Mouse (Mus musculus) spleen, adult 12 weeks (tissue): ENCODE data around the gene Tnip1.

Experiments
- DNase-seq: peaks from one replicate; pipeline ENCODE4 v3.0.0; 2022; ENCODE audit warnings: low spot score

Gene Tnip1

GRCm38 (mm10) chr11:54878893-54879292 is 83.8 kb downstream of the Tnip1 start:
- DNase-seq = no peak

GRCm38 (mm10) chr11:54876031-54876430 is 86.7 kb downstream of the Tnip1 start:
- no peak for DNase-seq

- DNase-seq = no peak
Observed at GRCm38 (mm10) chr11:54871831-54872537, 90.7 kb downstream of the Tnip1 start.

GRCm38 (mm10) chr11:54869318-54869717 is 93.4 kb downstream of the Tnip1 start:
- DNase-seq = no peak

- DNase-seq = no peak
Observed at GRCm38 (mm10) chr11:54868445-54868844, 94.3 kb downstream of the Tnip1 start.

GRCm38 (mm10) chr11:54867903-54868434 is 94.7 kb downstream of the Tnip1 start:
- DNase-seq = no peak

GRCm38 (mm10) chr11:54867049-54867385 is 95.7 kb downstream of the Tnip1 start:
- no peak for DNase-seq

GRCm38 (mm10) chr11:54866119-54867048 is 96.3 kb downstream of the Tnip1 start, which contains the start of gene Hint1:
Hint1 (plus strand) TSS chr11:54866383.
- peak; percentile 90 for DNase-seq

- DNase-seq = no peak
Observed at GRCm38 (mm10) chr11:54865330-54866085, 97.2 kb downstream of the Tnip1 start.

- DNase-seq = no peak
Observed at GRCm38 (mm10) chr11:54862621-54863520, 99.8 kb downstream of the Tnip1 start.

GRCm38 (mm10) chr11:54861471-54862420 is 101.0 kb downstream of the Tnip1 start:
- no peak for DNase-seq
